28 mouse cellular contexts compared by ENCODE assay signal in the genomic region with DNA sequence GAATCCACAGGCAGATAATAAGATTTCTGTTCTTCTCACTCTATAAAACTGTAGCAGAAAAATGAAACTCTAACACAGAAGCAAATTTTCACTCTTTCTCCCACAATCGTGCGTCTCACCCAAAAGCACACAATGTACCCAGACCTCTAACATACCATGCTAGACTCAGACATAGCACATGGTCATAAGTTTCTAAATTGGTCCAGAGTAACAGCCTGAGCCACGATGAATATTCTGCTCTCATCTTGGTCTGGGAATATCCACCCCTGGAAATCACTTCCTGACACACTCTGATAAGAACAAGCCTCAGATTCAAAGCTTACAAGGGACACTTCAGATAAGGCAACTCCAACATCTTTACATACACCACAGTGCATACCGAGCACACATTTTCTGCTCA. TPM values are rescaled to one million over a fixed set of nuclear protein-coding genes. Genes with fewer than 3 reads are reported as not detected.
"Had no signal": no experiment of that assay in that cellular context is flagged by ENCODE, and none has a peak within 500 bp of the region (broad histone marks: within the 10 kb centered on the region; RNA-seq: fewer than 3 reads in every experiment).

No protein-coding gene starts in this region.

RNA-seq across cellular contexts. Expression of gene Gm13769, which starts 38.2 kb away (rescaled TPM):
- total RNA-seq: common myeloid progenitor, adult 5-6 weeks; gastrocnemius, adult 18-20 months; gastrocnemius, adult 2 months; gastrocnemius, adult 8-10 months; gastrocnemius, postnatal 10 days; gastrocnemius, postnatal 14 days; gastrocnemius, postnatal 4 days; granulocyte monocyte progenitor cell, adult 5-6 weeks had no signal
- polyA plus RNA-seq: cortical plate, adult 2 months; embryonic facial prominence, embryonic 10.5 days; embryonic facial prominence, embryonic 11.5 days; embryonic facial prominence, embryonic 12.5 days; erythroblast, embryonic 14.5 days; forebrain, embryonic 11.5 days; forebrain, embryonic 12.5 days; forebrain, embryonic 13.5 days; forebrain, embryonic 14.5 days; forebrain, embryonic 15.5 days; forebrain, embryonic 16.5 days; frontal cortex, adult 2 months; gonadal fat pad, adult 2 months; heart, adult 2 months; heart, embryonic 10.5 days had no signal

RNA-seq across cellular contexts. Expression of gene Olfr1274-ps, which starts 38.3 kb away (rescaled TPM):
- total RNA-seq: common myeloid progenitor, adult 5-6 weeks; gastrocnemius, adult 18-20 months; gastrocnemius, adult 2 months; gastrocnemius, adult 8-10 months; gastrocnemius, postnatal 10 days; gastrocnemius, postnatal 14 days; gastrocnemius, postnatal 25 days; gastrocnemius, postnatal 36 days; gastrocnemius, postnatal 4 days; granulocyte monocyte progenitor cell, adult 5-6 weeks; heart, adult 18-20 months; heart, adult 2 months; heart, adult 8-10 months had no signal
- polyA plus RNA-seq: cortical plate, adult 2 months; embryonic facial prominence, embryonic 10.5 days; embryonic facial prominence, embryonic 11.5 days; embryonic facial prominence, embryonic 12.5 days; erythroblast, embryonic 14.5 days; forebrain, embryonic 10.5 days; forebrain, embryonic 11.5 days; forebrain, embryonic 12.5 days; forebrain, embryonic 13.5 days; forebrain, embryonic 14.5 days; forebrain, embryonic 15.5 days; forebrain, embryonic 16.5 days; frontal cortex, adult 2 months; gonadal fat pad, adult 2 months; heart, adult 2 months; heart, embryonic 10.5 days had no signal
